Mouse (Mus musculus): ENCODE data around the gene Btg2. TPM values are rescaled to one million over a fixed set of nuclear protein-coding genes. Genes with fewer than 3 reads are reported as not detected.

The Btg2 gene
- polyA plus RNA-seq, 1 experiment from 2014 or later, result 115 TPM

- Histone ChIP-seq H3K4me1 (peaks cover 75% of the 10 kb centered on the region), H3K9ac (no peak overlapping the region), H3K27me3 (no peaks in the 10 kb centered on the region), H3K27ac (peak overlapping the region; percentile 96), H3K4me3 (no peak overlapping the region), H3K9me3 (no peaks in the 10 kb centered on the region), H3K36me3 (no peaks in the 10 kb centered on the region), H3K4me2 (no peak overlapping the region)
- no peak for ATAC-seq (ENCODE audit: borderline replicate concordance, extremely low read depth, low FRiP score, low TSS enrichment)
- 76% methylated on average over 7 of the region's 7 CpGs for WGBS
These were observed 18.3 kb upstream of the Btg2 start for GRCm38 (mm10) chr1:134097080-134097855.

GRCm38 (mm10) chr1:134096264-134096934, 17.5 kb upstream of the Btg2 start:
- WGBS, result 23% methylated on average over 14 of the region's 14 CpGs
- H3K4me3 ChIP-seq, result no peak overlapping the region
- peak overlapping the region; percentile 96 for H3K27ac ChIP-seq
- peak overlapping the region; percentile 29 for H3K4me2 ChIP-seq
- H3K9me3 ChIP-seq, result no peaks in the 10 kb centered on the region
- peak; percentile 35 for ATAC-seq (ENCODE audit: borderline replicate concordance, extremely low read depth, low FRiP score, low TSS enrichment)
- H3K27me3 ChIP-seq, result no peaks in the 10 kb centered on the region
- H3K4me1 ChIP-seq, result peaks cover 80% of the 10 kb centered on the region
- H3K9ac ChIP-seq, result no peak overlapping the region
- H3K36me3 ChIP-seq, result no peaks in the 10 kb centered on the region

- Histone ChIP-seq H3K4me2 (peak overlapping the region; percentile 29), H3K9ac (no peak overlapping the region), H3K4me1 (peaks cover 80% of the 10 kb centered on the region)
These were observed 16.8 kb upstream of the Btg2 start for GRCm38 (mm10) chr1:134095721-134096120.

GRCm38 (mm10) chr1:134095033-134095612, 16.2 kb upstream of the Btg2 start:
- no peak overlapping the region for H3K4me2 ChIP-seq
- H3K27me3 ChIP-seq, result no peaks in the 10 kb centered on the region
- peaks cover 77% of the 10 kb centered on the region for H3K4me1 ChIP-seq
- no peak overlapping the region; the same call in 1 of the 2 replicates for H3K9ac ChIP-seq
- H3K9me3 ChIP-seq, result no peaks in the 10 kb centered on the region
- WGBS, result 63% methylated on average over 7 of the region's 7 CpGs
- H3K4me3 ChIP-seq, result no peak overlapping the region
- no peaks in the 10 kb centered on the region for H3K36me3 ChIP-seq
- ATAC-seq (ENCODE audit: borderline replicate concordance, extremely low read depth, low FRiP score, low TSS enrichment), result no peak
- peak overlapping the region; percentile 96 for H3K27ac ChIP-seq

More at GRCm38 (mm10) chr1:134095721-134096120, 16.8 kb upstream of the Btg2 start:
- Histone ChIP-seq H3K36me3 (no peaks in the 10 kb centered on the region), H3K27me3 (no peaks in the 10 kb centered on the region), H3K4me3 (no peak overlapping the region), H3K27ac (peak overlapping the region; percentile 96), H3K9me3 (no peaks in the 10 kb centered on the region)
- WGBS, result 80% methylated on average over 4 of the region's 4 CpGs
- no peak for ATAC-seq (ENCODE audit: borderline replicate concordance, extremely low read depth, low FRiP score, low TSS enrichment)

GRCm38 (mm10) chr1:134093771-134094526, 15.0 kb upstream of the Btg2 start:
- peak overlapping the region; percentile 88 for H3K27ac ChIP-seq
- H3K4me2 ChIP-seq, result peak overlapping the region; percentile 69
- H3K4me1 ChIP-seq, result peaks cover 68% of the 10 kb centered on the region
- ATAC-seq (ENCODE audit: borderline replicate concordance, extremely low read depth, low FRiP score, low TSS enrichment), result no peak
- 0 out of 2 replicates have a peak overlapping the region, but pooled peaks have one; percentile 49 for H3K9ac ChIP-seq
- WGBS, result 58% methylated on average over 13 of the region's 13 CpGs
- no peaks in the 10 kb centered on the region for H3K27me3 ChIP-seq
- H3K36me3 ChIP-seq, result no peaks in the 10 kb centered on the region
- no peaks in the 10 kb centered on the region for H3K9me3 ChIP-seq
- H3K4me3 ChIP-seq, result peak overlapping the region; percentile 43; the same call in 1 of the 2 replicates

GRCm38 (mm10) chr1:134092852-134093770, 14.2 kb upstream of the Btg2 start:
- H3K27ac ChIP-seq, result peak overlapping the region; percentile 88
- no peaks in the 10 kb centered on the region for H3K27me3 ChIP-seq
- H3K36me3 ChIP-seq, result no peaks in the 10 kb centered on the region
- H3K4me1 ChIP-seq, result peaks cover 60% of the 10 kb centered on the region
- ATAC-seq (ENCODE audit: borderline replicate concordance, extremely low read depth, low FRiP score, low TSS enrichment), result peak; percentile 92
- H3K4me3 ChIP-seq, result peak overlapping the region; percentile 43
- no peaks in the 10 kb centered on the region for H3K9me3 ChIP-seq
- peak overlapping the region; percentile 69 for H3K4me2 ChIP-seq
- H3K9ac ChIP-seq, result peak overlapping the region; percentile 49
- 2% methylated on average over 43 of the region's 43 CpGs for WGBS

GRCm38 (mm10) chr1:134092368-134092767, 13.4 kb upstream of the Btg2 start:
- Histone ChIP-seq H3K9me3 (no peaks in the 10 kb centered on the region), H3K27ac (peak overlapping the region; percentile 88), H3K4me2 (peak overlapping the region; percentile 69), H3K4me3 (peak overlapping the region; percentile 43), H3K4me1 (peaks cover 52% of the 10 kb centered on the region), H3K36me3 (no peaks in the 10 kb centered on the region), H3K9ac (peak overlapping the region; percentile 33), H3K27me3 (no peaks in the 10 kb centered on the region)
- WGBS, result 16% methylated on average over 6 of the region's 6 CpGs
- ATAC-seq (ENCODE audit: borderline replicate concordance, extremely low read depth, low FRiP score, low TSS enrichment), result no peak

- no peak overlapping the region for H3K4me2 ChIP-seq
- H3K4me3 ChIP-seq, result no peak overlapping the region
- no peaks in the 10 kb centered on the region for H3K27me3 ChIP-seq
- H3K36me3 ChIP-seq, result no peaks in the 10 kb centered on the region
- WGBS, result 74% methylated on average over 3 of the region's 3 CpGs
- no peak for ATAC-seq (ENCODE audit: borderline replicate concordance, extremely low read depth, low FRiP score, low TSS enrichment)
- no peak overlapping the region for H3K9ac ChIP-seq
- H3K4me1 ChIP-seq, result peaks cover 51% of the 10 kb centered on the region
- peak overlapping the region; percentile 88; the same call in 1 of the 2 replicates for H3K27ac ChIP-seq
- H3K9me3 ChIP-seq, result no peaks in the 10 kb centered on the region
These were observed 12.9 kb upstream of the Btg2 start for GRCm38 (mm10) chr1:134091851-134092250.

- Histone ChIP-seq H3K9ac (no peak overlapping the region), H3K9me3 (no peaks in the 10 kb centered on the region), H3K27me3 (no peaks in the 10 kb centered on the region), H3K27ac (no peak overlapping the region), H3K4me3 (no peak overlapping the region), H3K4me2 (no peak overlapping the region), H3K4me1 (peaks cover 42% of the 10 kb centered on the region), H3K36me3 (no peaks in the 10 kb centered on the region)
- no peak for ATAC-seq (ENCODE audit: borderline replicate concordance, extremely low read depth, low FRiP score, low TSS enrichment)
- 86% methylated on average over 7 of the region's 7 CpGs for WGBS
These were observed 10.2 kb upstream of the Btg2 start for GRCm38 (mm10) chr1:134089074-134089473.

GRCm38 (mm10) chr1:134086811-134087398, 8.0 kb upstream of the Btg2 start:
- Histone ChIP-seq H3K4me3 (no peak overlapping the region), H3K9me3 (no peaks in the 10 kb centered on the region), H3K27ac (peak overlapping the region; percentile 32), H3K4me1 (peaks cover 41% of the 10 kb centered on the region), H3K27me3 (no peaks in the 10 kb centered on the region), H3K9ac (0 out of 2 replicates have a peak overlapping the region, but pooled peaks have one; percentile 2), H3K36me3 (no peaks in the 10 kb centered on the region), H3K4me2 (peak overlapping the region; percentile 17; the same call in 1 of the 2 replicates)
- WGBS, result 27% methylated on average over 16 of the region's 16 CpGs
- peak; percentile 20; the same call in 1 of the 2 replicates for ATAC-seq (ENCODE audit: borderline replicate concordance, extremely low read depth, low FRiP score, low TSS enrichment)
